Mouse (Mus musculus): ENCODE data around the gene Rbl2.

Gene Rbl2

GRCm38 (mm10) chr8:91171605-91172004, 101.7 kb downstream of the Rbl2 start:
- DNase-seq, result no peak

All from cerebellum, adult 11-12 months (tissue).